Mouse (Mus musculus) ES-E14 (cell line): ENCODE measurements at regions not wholly inside any gene's neighbourhood (a gene's known extent, or its start where the extent isn't known, plus 50 kb on each side); places are given as distances from the start of the nearest gene placed in this dataset.

Experiments used
- DNase-seq: peaks from one replicate; pipeline ENCODE4 v3.0.0-alpha.2; 2013; ENCODE audit warnings: low read depth, low spot score
- H3K27ac ChIP-seq: 2 replicates; pipeline ENCODE4 v1.5.1; 2012; ENCODE audit warnings: low read depth, mild to moderate bottlenecking, low read length, moderate library complexity, mixed read lengths; ENCODE audit not compliant: poor library complexity, insufficient read depth, severe bottlenecking
- H3K36me3 ChIP-seq: 2 replicates; pipeline ENCODE4 v1.6.1; 2012; ENCODE audit warnings: mild to moderate bottlenecking, low read length, moderate library complexity, mixed read lengths; ENCODE audit not compliant: control insufficient read depth, poor library complexity, insufficient read depth, severe bottlenecking
- H3K4me1 ChIP-seq, 2 experiments: fragments of 150-350 bp in 1 of 2; sonication (generic) in 1 of 2; 2 replicates each; pipeline ENCODE4 v1.6.1; 2012; ENCODE audit warnings: low read length in 2 of 2, mild to moderate bottlenecking in 1 of 2, mixed read lengths in 1 of 2; ENCODE audit not compliant: control insufficient read depth in 2 of 2, insufficient read depth in 2 of 2, poor library complexity in 1 of 2
- H3K4me3 ChIP-seq, 2 experiments: fragments of 150-350 bp in 1 of 2; sonication (generic) in 1 of 2; 2 replicates each; pipeline ENCODE4 v1.5.1; 2012; ENCODE audit warnings: low read length in 2 of 2, low read depth in 1 of 2, mild to moderate bottlenecking in 1 of 2, mixed read lengths in 1 of 2; ENCODE audit not compliant: insufficient read depth in 1 of 2, poor library complexity in 1 of 2, severe bottlenecking in 1 of 2
- H3K9ac ChIP-seq: 2 replicates; pipeline ENCODE4 v1.6.1; 2012; ENCODE audit warnings: low read depth, mild to moderate bottlenecking, low read length, mixed read lengths; ENCODE audit not compliant: poor library complexity, insufficient read depth, severe bottlenecking
- H3K9me3 ChIP-seq: fragments of 150-350 bp; sonication (generic); 2 replicates; pipeline ENCODE4 v1.6.1; 2012; ENCODE audit warnings: low read depth, mild to moderate bottlenecking, low read length; ENCODE audit not compliant: control insufficient read depth, insufficient read depth
- CHD2 ChIP-seq: IDR thresholded peaks from 2 replicates; pipeline ENCODE4 v1.6.1; 2014; ENCODE audit warnings: mild to moderate bottlenecking, low read depth, low read length, inconsistent platforms
- HCFC1 ChIP-seq: IDR thresholded peaks from 2 replicates; pipeline ENCODE4 v1.6.1; 2012; ENCODE audit warnings: low read length, inconsistent platforms, borderline replicate concordance; ENCODE audit not compliant: insufficient read depth
- MAFK ChIP-seq: IDR thresholded peaks from 2 replicates; pipeline ENCODE4 v1.6.1; 2014; ENCODE audit warnings: mild to moderate bottlenecking, low read depth, low read length, inconsistent platforms; ENCODE audit not compliant: insufficient read depth
- ZC3H11A ChIP-seq: IDR thresholded peaks from 2 replicates; pipeline ENCODE4 v1.6.1; 2012; ENCODE audit warnings: low read depth, mild to moderate bottlenecking, inconsistent platforms, low read length, borderline replicate concordance
- ZNF384 ChIP-seq: IDR thresholded peaks from 2 replicates; pipeline ENCODE4 v1.6.1; 2012; ENCODE audit warnings: low read depth, low read length, inconsistent platforms
- in situ Hi-C, 2 experiments: fragments of 600-800 bp; cut with MboI; formaldehyde crosslinking; loops; one replicate each; pipeline ENCODE4 v1.15.1; 2025; ENCODE audit warnings: low sequenced_read_pairs in 2 of 2, inconsistent platforms in 1 of 2; ENCODE audit not compliant: unreplicated experiment in 2 of 2

- DNase-seq: no peak
- no peaks in the 10 kb centered on the region for H3K4me1 ChIP-seq
- no peak overlapping the region for H3K9ac ChIP-seq
- no peak overlapping the region for H3K4me3 ChIP-seq
- no peaks in the 10 kb centered on the region for H3K9me3 ChIP-seq
- H3K27ac ChIP-seq: no peak overlapping the region
- H3K36me3 ChIP-seq: no peaks in the 10 kb centered on the region
- in situ Hi-C loops: no loop called here
- TF ChIP-seq MAFK (no peak), ZNF384 (no peak), CHD2 (no peak), HCFC1 (no peak), ZC3H11A (no peak)
Observed at GRCm38 (mm10) chr9:112992937-112993336, 715.1 kb downstream of the Pdcd6ip start.

GRCm38 (mm10) chr9:112983353-112983752 is 724.7 kb downstream of the Pdcd6ip start:
- no peaks in the 10 kb centered on the region for H3K4me1 ChIP-seq
- TF ChIP-seq HCFC1 (no peak), MAFK (no peak), CHD2 (no peak), ZNF384 (no peak), ZC3H11A (no peak)
- no peaks in the 10 kb centered on the region for H3K36me3 ChIP-seq
- in situ Hi-C loops: no loop called here
- no peak overlapping the region for H3K9ac ChIP-seq
- H3K9me3 ChIP-seq: no peaks in the 10 kb centered on the region
- DNase-seq: no peak
- H3K4me3 ChIP-seq: no peak overlapping the region
- H3K27ac ChIP-seq: no peak overlapping the region

- no peaks in the 10 kb centered on the region for H3K36me3 ChIP-seq
- in situ Hi-C loops: no loop called here
- H3K9me3 ChIP-seq: no peaks in the 10 kb centered on the region
- no peaks in the 10 kb centered on the region for H3K4me1 ChIP-seq
- no peak for DNase-seq
- H3K9ac ChIP-seq: no peak overlapping the region
- H3K27ac ChIP-seq: no peak overlapping the region
- no peak for TF ChIP-seq ZNF384
- no peak for TF ChIP-seq HCFC1
- no peak for TF ChIP-seq ZC3H11A
- TF ChIP-seq CHD2: no peak
- TF ChIP-seq MAFK: no peak
- no peak overlapping the region for H3K4me3 ChIP-seq
Observed at GRCm38 (mm10) chr9:112951567-112951966, 715.8 kb upstream of the Arpp21 start.

GRCm38 (mm10) chr9:112950056-112950455 is 714.3 kb upstream of the Arpp21 start:
- H3K27ac ChIP-seq: no peak overlapping the region
- H3K4me3 ChIP-seq: no peak overlapping the region
- no peaks in the 10 kb centered on the region for H3K4me1 ChIP-seq
- no peaks in the 10 kb centered on the region for H3K36me3 ChIP-seq
- TF ChIP-seq CHD2: no peak
- TF ChIP-seq MAFK: no peak
- no peak for TF ChIP-seq ZC3H11A
- TF ChIP-seq ZNF384: no peak
- no peak for TF ChIP-seq HCFC1
- H3K9ac ChIP-seq: no peak overlapping the region
- no peaks in the 10 kb centered on the region for H3K9me3 ChIP-seq
- in situ Hi-C loops: no loop called here
- DNase-seq: no peak

GRCm38 (mm10) chr9:112938781-112939180 is 703.0 kb upstream of the Arpp21 start:
- DNase-seq: no peak
- in situ Hi-C loops: no loop called here
- no peak overlapping the region for H3K4me3 ChIP-seq
- no peaks in the 10 kb centered on the region for H3K36me3 ChIP-seq
- no peak overlapping the region for H3K9ac ChIP-seq
- H3K9me3 ChIP-seq: no peaks in the 10 kb centered on the region
- H3K4me1 ChIP-seq: no peaks in the 10 kb centered on the region
- TF ChIP-seq ZC3H11A: no peak
- no peak for TF ChIP-seq CHD2
- TF ChIP-seq MAFK: no peak
- no peak for TF ChIP-seq HCFC1
- TF ChIP-seq ZNF384: no peak
- no peak overlapping the region for H3K27ac ChIP-seq
